Mouse (Mus musculus) liver, embryonic 11.5 days (tissue): ENCODE measurements at regions not wholly inside any gene's neighbourhood (a gene's known extent, or its start where the extent isn't known, plus 50 kb on each side); places are given as distances from the start of the nearest gene placed in this dataset.

Experiments used
- ATAC-seq: fragments of 200-750 bp; cut with Nextera tagmentation; replicated peaks from 2 replicates; pipeline ENCODE4 v1.8.0; 2017; ENCODE audit warnings: moderate number of reproducible peaks, mild to moderate bottlenecking, moderate TSS enrichment, moderate library complexity; ENCODE audit not compliant: low FRiP score
- DNase-seq: peaks from one replicate; pipeline ENCODE4 v3.0.0-alpha.2; 2017; ENCODE audit warnings: low spot score
- H3K27ac ChIP-seq: fragments of 300-500 bp; sonication (generic); 2 replicates; pipeline ENCODE4 v1.5.1; 2014; ENCODE audit warnings: mild to moderate bottlenecking, low read depth, low read length, control low read depth
- H3K27me3 ChIP-seq: fragments of 300-500 bp; sonication (generic); replicated peaks from 2 replicates; pipeline ENCODE4 v1.6.1; 2014; ENCODE audit warnings: low read length, mixed read lengths; ENCODE audit not compliant: control insufficient read depth, insufficient read depth
- H3K36me3 ChIP-seq: fragments of 300-500 bp; sonication (generic); 2 replicates; pipeline ENCODE4 v1.6.1; 2014; ENCODE audit warnings: mild to moderate bottlenecking, low read length, moderate library complexity, mixed read lengths; ENCODE audit not compliant: control insufficient read depth, insufficient read depth
- H3K4me1 ChIP-seq: fragments of 300-500 bp; sonication (generic); replicated peaks from 2 replicates; pipeline ENCODE4 v1.6.1; 2014; ENCODE audit warnings: low read length, mixed read lengths; ENCODE audit not compliant: control insufficient read depth, insufficient read depth
- H3K4me2 ChIP-seq: fragments of 300-500 bp; sonication (generic); 2 replicates; pipeline ENCODE4 v1.6.1; 2014; ENCODE audit warnings: mild to moderate bottlenecking, control low read depth, moderate library complexity
- H3K4me3 ChIP-seq: fragments of 300-500 bp; sonication (generic); 2 replicates; pipeline ENCODE4 v1.5.1; 2014; ENCODE audit warnings: low read depth, low read length, control low read depth
- H3K9ac ChIP-seq: fragments of 300-500 bp; sonication (generic); 2 replicates; pipeline ENCODE4 v1.6.1; 2014; ENCODE audit warnings: low read depth, low read length, control low read depth
- H3K9me3 ChIP-seq: fragments of 300-500 bp; sonication (generic); 2 replicates; pipeline ENCODE4 v1.6.1; 2016; ENCODE audit warnings: low read length, inconsistent platforms, mixed read lengths; ENCODE audit not compliant: control insufficient read depth
- WGBS: fragments of 180-500 bp; shearing (Covaris S2); extraction: QIAGEN DNeasy Blood & Tissue Kit; methylation state at CpG from one replicate; pipeline ENCODE4 v1.1.7; 2014; 5-methylcytosine and 5-hydroxymethylcytosine counted together

- H3K4me2 ChIP-seq: no peak overlapping the region
- no peak overlapping the region for H3K4me3 ChIP-seq
- WGBS: 63% methylated on average over 8 of the region's 8 CpGs
- H3K9ac ChIP-seq: no peak overlapping the region
- no peak for ATAC-seq
- H3K9me3 ChIP-seq: no peaks in the 10 kb centered on the region
- no peaks in the 10 kb centered on the region for H3K27me3 ChIP-seq
- H3K27ac ChIP-seq: no peak overlapping the region
- DNase-seq: no peak
- no peaks in the 10 kb centered on the region for H3K4me1 ChIP-seq
- no peaks in the 10 kb centered on the region for H3K36me3 ChIP-seq
These were observed 237.5 kb downstream of the Ccser2 start for GRCm38 (mm10) chr14:36731095-36731494.

DNA sequence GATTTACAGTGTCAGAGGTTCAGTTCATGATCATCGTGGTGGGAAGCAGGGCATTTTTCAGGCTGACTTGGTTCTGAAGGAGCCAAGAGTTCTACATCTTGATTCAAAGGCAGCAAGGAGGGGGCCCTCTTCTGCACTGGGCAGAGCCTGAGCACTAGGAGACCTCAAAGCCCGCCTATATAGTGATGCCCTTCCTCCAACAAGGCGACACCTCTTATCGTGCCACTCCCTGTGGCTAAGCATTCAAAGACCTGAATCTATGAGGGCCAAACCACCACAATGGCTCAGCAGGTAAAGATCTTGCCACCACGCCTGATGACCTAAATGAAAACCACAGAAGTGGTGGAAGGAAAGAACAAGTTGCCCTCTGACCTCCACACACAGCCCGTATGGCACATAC is 242.5 kb downstream of the Ccser2 start:
- ATAC-seq: no peak
- no peak for DNase-seq
- no peak overlapping the region for H3K27ac ChIP-seq
- no peak overlapping the region for H3K9ac ChIP-seq
- H3K4me2 ChIP-seq: no peak overlapping the region
- no peak overlapping the region for H3K4me3 ChIP-seq
- 72% methylated on average over 6 of the region's 6 CpGs for WGBS
- no peaks in the 10 kb centered on the region for H3K4me1 ChIP-seq
- H3K36me3 ChIP-seq: no peaks in the 10 kb centered on the region
- no peaks in the 10 kb centered on the region for H3K27me3 ChIP-seq
- H3K9me3 ChIP-seq: no peaks in the 10 kb centered on the region

DNA sequence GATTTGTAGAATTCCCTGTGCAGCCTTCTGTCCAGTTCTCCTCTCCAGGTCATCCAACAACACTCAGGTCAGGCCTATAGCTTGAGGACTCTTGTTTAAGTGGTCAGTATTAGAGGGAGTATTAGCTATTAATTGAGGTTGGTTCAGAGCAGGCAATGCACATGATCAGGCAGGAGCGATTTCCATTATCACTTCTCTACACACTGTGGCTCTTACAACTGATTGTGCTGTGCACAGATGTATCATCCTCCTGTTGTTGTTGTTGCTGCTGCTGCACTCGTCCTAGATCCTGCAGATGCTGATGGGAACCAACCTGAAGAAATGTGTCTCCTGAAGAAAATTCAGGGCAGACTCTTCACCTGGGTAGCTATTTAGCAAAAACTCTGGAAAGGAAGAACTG is 252.9 kb downstream of the Ccser2 start:
- Histone ChIP-seq H3K4me1 (no peaks in the 10 kb centered on the region), H3K9me3 (no peaks in the 10 kb centered on the region), H3K4me3 (no peak overlapping the region), H3K36me3 (no peaks in the 10 kb centered on the region), H3K9ac (no peak overlapping the region), H3K27me3 (no peaks in the 10 kb centered on the region), H3K27ac (no peak overlapping the region), H3K4me2 (no peak overlapping the region)
- 66% methylated on average over 2 of the region's 2 CpGs for WGBS
- DNase-seq (no peak), ATAC-seq (peak; percentile 62; the same call in 1 of the 2 replicates)

DNA sequence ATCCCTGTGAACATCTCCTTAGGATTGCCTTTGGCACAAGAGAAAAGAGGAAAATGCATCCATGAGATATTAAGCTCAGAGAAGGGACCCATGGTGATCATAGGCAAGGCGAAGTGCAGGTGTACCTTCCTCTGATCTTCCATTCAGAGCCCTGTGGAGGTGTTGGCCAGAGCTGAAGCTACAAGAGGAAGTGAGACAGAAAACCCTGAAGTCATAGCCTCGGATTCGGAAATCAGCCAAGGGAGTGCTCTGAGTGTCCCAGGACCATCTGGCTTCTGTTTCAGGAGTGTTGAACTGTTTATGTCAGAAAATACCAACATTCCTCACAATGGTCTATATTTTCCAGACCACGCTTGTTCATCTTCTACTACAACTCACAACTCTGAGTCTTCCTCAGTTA is 271.6 kb downstream of the Ccser2 start:
- DNase-seq: no peak
- Histone ChIP-seq H3K4me2 (no peak overlapping the region), H3K4me3 (no peak overlapping the region), H3K4me1 (no peaks in the 10 kb centered on the region), H3K27me3 (no peaks in the 10 kb centered on the region), H3K9me3 (no peaks in the 10 kb centered on the region), H3K36me3 (no peaks in the 10 kb centered on the region), H3K9ac (no peak overlapping the region), H3K27ac (no peak overlapping the region)
- 75% methylated on average over 4 of the region's 4 CpGs for WGBS
- ATAC-seq: no peak

GRCm38 (mm10) chr14:36691958-36692357 is 276.6 kb downstream of the Ccser2 start:
- Histone ChIP-seq H3K9ac (no peak overlapping the region), H3K4me2 (no peak overlapping the region), H3K27ac (no peak overlapping the region), H3K4me1 (no peaks in the 10 kb centered on the region), H3K27me3 (no peaks in the 10 kb centered on the region), H3K36me3 (no peaks in the 10 kb centered on the region), H3K9me3 (no peaks in the 10 kb centered on the region), H3K4me3 (no peak overlapping the region)
- DNase-seq: no peak
- ATAC-seq: peak; percentile 67

- Histone ChIP-seq H3K36me3 (no peaks in the 10 kb centered on the region), H3K27me3 (no peaks in the 10 kb centered on the region), H3K4me2 (no peak overlapping the region), H3K27ac (no peak overlapping the region), H3K4me1 (no peaks in the 10 kb centered on the region), H3K9me3 (no peaks in the 10 kb centered on the region), H3K9ac (no peak overlapping the region), H3K4me3 (no peak overlapping the region)
- ATAC-seq (peak; percentile 88), DNase-seq (no peak)
- WGBS: 48% methylated on average over 2 of the region's 2 CpGs
These were observed 277.6 kb downstream of the Ccser2 start for GRCm38 (mm10) chr14:36691018-36691417.

GRCm38 (mm10) chr14:36658678-36659263 is 309.8 kb downstream of the Ccser2 start:
- H3K27ac ChIP-seq: peak overlapping the region; percentile 40; the same call in 1 of the 2 replicates
- 59% methylated on average over 1 of the region's 1 CpGs for WGBS

DNA sequence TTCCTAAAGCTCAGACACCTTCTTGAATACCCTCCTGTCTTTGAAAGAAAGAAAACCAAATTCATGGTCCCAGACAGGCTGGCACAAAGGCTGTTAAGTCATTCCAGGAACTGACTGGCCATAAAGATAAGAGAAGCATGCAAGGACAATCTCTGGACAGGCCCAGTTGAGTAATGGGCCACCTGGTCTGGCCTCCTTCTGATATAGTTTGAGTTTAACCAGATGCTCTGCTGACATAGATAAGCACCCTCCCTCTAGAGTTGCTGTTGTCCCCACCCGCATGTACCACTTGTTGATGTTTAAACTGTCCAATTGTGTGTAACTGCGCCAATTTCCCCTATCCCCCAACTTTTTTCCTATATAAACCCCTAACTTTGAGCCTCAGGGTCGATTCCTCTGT is 310.4 kb downstream of the Ccser2 start:
- H3K4me2 ChIP-seq: no peak overlapping the region

More at GRCm38 (mm10) chr14:36658678-36659263, 309.8 kb downstream of the Ccser2 start:
- Histone ChIP-seq H3K4me2 (no peak overlapping the region), H3K9ac (no peak overlapping the region), H3K4me3 (no peak overlapping the region), H3K36me3 (no peaks in the 10 kb centered on the region), H3K27me3 (no peaks in the 10 kb centered on the region), H3K9me3 (no peaks in the 10 kb centered on the region), H3K4me1 (peaks cover 3% of the 10 kb centered on the region; the same call in 1 of the 2 replicates)
- DNase-seq: no peak
- peak; percentile 75 for ATAC-seq

GRCm38 (mm10) chr14:36652982-36653557 is 315.5 kb downstream of the Ccser2 start:
- no peak for DNase-seq
- WGBS: 41% methylated on average over 6 of the region's 6 CpGs
- no peak overlapping the region for H3K27ac ChIP-seq
- no peaks in the 10 kb centered on the region; the same call in 1 of the 2 replicates for H3K4me1 ChIP-seq
- H3K4me2 ChIP-seq: no peak overlapping the region
- H3K4me3 ChIP-seq: no peak overlapping the region
- no peaks in the 10 kb centered on the region for H3K36me3 ChIP-seq
- no peak for ATAC-seq
- H3K9me3 ChIP-seq: no peaks in the 10 kb centered on the region
- no peak overlapping the region for H3K9ac ChIP-seq
- no peaks in the 10 kb centered on the region for H3K27me3 ChIP-seq

More for the DNA sequence above, 310.4 kb downstream of the Ccser2 start:
- Histone ChIP-seq H3K4me3 (no peak overlapping the region), H3K27ac (peak overlapping the region; percentile 40; the same call in 1 of the 2 replicates), H3K27me3 (no peaks in the 10 kb centered on the region), H3K9ac (no peak overlapping the region), H3K36me3 (no peaks in the 10 kb centered on the region), H3K9me3 (no peaks in the 10 kb centered on the region), H3K4me1 (peaks cover 3% of the 10 kb centered on the region; the same call in 1 of the 2 replicates)
- DNase-seq (peak; percentile 34), ATAC-seq (peak; percentile 93)
- WGBS: 44% methylated on average over 3 of the region's 3 CpGs
